Mouse (Mus musculus) thymus, postnatal 0 days (tissue): ENCODE results near the gene Bco2. TPM values are rescaled to one million over a fixed set of nuclear protein-coding genes. Genes with fewer than 3 reads are reported as not detected.

Source experiments
- DNase-seq: peaks from one replicate; pipeline ENCODE4 v3.0.0-alpha.2; 2015; ENCODE audit warnings: low spot score
- polyA plus RNA-seq: library from polyadenylated mRNA; unstranded; fragments of >200 nt; fragmentation: Nextera tagmentation; extraction: Ambion mirVana; gene quantifications from 2 replicates; pipeline ENCODE4 v1.2.1, GENCODE M21; 2015

Gene Bco2
- polyA plus RNA-seq, 1 experiment from 2014 or later: 0.39 TPM

- peak; percentile 56 for DNase-seq
Observed at GRCm38 (mm10) chr9:50518781-50519180, 36.2 kb downstream of the Bco2 start.

DNA sequence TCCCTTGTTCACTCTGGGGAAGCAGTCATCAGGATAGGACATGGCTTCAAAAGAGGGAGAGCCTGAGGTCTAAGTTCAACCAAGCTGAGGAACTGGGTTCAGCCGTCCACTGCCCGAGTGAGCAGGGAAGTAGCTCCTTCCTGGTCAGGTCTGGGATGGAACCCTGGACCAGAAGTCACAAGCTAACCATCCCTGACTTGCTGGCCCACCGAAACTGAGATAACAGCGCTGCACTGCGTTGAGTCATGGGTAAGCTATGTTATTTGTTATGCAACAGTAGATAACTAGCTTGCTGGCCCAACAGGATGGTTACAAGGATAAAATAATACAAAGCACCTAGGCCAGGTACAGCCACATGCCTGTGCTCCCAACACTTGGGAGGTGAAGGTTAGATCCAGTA, 39.5 kb downstream of the Bco2 start:
- no peak for DNase-seq

DNA sequence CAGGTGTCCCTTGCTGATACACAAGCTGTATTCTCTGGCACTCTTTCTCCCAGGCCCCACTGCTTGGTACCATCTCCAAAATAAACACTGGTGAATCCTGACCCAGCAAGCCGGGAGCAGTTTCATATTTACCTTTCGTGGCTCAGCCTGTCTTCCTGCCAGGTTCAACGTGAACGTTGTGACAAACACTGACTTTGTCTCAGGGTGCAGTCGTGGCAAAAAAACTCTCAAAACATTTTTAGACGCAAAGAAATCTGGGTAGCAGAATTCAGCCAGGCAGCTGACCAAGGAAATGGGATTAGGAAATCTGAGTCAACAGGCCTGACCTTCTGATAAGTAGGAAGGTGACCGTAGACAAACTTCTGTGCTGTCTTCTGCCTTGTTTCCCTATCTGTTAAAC, 47.4 kb downstream of the Bco2 start:
- DNase-seq: no peak

- DNase-seq: no peak
Observed at GRCm38 (mm10) chr9:50505405-50505804, 49.6 kb downstream of the Bco2 start.

DNA sequence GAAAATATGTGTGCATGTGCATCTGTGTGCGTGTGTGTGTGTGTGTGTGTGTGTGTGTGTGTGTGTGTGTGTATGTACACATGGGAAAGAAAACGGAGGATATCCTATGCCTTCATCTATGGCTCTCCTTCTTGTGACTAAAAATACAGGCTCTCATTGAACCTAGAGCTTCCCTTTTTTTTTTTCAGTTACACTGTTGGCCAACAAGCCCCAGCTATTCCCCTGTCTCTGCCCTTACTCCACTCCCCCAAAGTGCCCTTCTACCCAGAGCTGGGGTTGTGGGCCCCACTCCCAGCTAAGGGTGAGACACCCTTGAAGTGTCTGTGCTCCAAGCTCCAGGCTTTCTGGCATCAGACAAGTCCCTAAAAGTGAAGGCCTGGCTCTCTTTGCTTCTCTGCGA, 52.0 kb downstream of the Bco2 start:
- no peak for DNase-seq

DNA sequence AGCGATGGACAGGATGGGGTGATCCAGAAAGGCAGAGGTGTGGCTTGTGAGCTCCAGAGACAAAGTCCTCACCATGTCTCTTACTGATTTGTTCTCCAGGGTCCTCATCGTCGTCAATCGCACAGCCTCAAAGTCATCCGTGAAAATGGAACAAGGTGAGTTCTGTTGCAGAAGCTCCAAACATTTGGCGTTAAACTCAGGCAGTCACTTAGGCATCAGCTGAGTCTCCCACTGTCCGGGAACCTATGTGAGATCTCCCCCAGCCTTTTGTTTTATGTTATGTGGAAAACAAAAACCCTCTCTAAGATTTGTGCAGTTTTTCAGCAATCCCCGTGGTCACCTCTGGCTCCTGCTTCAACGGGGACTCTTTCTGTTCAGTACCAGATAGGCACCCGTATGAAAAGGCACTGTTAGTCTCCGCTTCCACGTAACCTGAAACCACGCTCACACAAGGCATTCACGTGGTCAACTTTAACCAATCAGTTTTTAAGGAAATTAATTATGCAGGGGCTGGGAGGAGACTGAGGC, 53.9 kb downstream of the Bco2 start:
- peak; percentile 26 for DNase-seq

DNA sequence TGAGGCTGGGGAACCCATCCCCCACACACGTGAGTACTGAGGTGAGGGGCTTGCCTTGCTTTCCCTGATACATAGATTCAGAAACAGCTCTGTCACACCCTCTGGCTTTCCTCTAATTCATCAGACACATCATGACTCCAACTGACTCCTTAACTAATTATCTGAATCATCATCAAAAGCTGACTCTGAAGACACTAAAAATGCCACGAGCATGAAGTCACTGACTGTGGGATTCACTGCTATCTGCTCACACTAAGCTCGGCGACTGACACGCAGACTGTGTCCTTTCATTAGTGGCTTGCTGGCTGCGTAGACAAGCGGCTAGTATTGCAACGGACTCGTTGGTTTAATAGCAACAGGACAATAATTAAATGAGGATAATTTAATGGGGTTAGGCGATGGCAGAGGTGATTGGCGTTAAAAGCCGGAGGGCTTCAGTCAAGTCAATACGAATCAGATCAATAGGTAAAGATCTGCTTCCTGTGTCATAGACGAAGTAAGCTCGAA, 54.5 kb downstream of the Bco2 start:
- DNase-seq: no peak

DNA sequence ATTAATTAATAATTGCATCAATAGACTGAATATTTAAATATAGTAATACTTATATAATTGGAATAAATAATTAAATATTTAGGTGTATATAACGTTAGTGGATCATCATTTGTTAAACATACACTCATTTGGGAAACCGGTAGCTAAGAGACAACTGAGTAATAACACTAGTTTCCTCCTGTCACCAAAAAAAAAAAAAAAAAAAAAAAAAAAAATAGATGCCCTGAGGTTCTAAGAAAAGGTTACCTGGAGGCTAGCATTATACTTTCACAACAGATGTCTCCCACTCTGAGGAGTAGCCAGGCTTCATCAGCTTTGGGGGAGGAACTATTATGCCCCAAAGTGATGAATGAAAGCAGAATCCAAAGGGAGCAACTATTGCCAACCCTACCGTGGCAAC, 55.2 kb downstream of the Bco2 start:
- no peak for DNase-seq

GRCm38 (mm10) chr9:50498815-50499214, 56.2 kb downstream of the Bco2 start:
- no peak for DNase-seq

- no peak for DNase-seq
Observed at GRCm38 (mm10) chr9:50497536-50497935, 57.4 kb downstream of the Bco2 start.

DNA sequence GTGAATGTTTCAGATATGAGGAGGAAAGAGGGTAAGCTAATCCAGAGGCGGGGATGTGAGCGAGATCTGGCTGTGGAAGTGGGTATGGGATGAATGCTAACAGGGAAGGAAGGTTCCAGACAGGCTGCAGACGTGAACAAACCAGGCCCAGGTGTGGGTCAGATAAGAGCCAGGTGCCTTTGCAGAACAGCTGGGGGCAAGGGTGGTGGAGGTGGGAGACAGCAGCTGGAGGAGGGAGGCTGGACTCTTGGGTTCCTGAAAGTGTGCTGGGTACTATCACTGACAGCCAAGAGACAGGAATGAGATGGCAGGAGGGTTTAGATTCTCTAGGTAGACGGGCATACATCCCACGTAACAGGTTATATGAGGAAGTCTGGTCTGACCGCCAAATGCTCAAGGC, 57.9 kb downstream of the Bco2 start:
- DNase-seq: no peak

DNA sequence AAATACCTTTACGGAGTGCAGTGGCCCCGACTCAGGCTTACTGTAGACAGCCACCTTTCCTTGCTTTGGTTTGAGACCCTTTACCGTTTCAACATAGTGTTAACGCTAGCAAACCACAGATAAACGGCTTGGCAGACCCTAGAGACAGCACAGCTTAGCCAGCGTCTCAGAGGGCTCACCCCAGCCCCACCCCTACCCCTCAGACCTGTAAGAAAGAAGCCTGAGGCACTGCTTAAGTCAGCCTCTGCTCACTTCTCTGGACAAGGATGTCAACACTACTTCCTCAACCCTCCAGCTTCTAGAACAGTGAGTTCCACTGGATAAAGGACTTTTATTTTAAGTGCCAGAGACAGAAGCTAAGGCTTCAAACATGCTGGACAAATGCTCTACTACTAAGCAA, 58.4 kb downstream of the Bco2 start:
- DNase-seq: no peak

- DNase-seq: peak; percentile 40
Observed at GRCm38 (mm10) chr9:50496151-50496505, 58.9 kb downstream of the Bco2 start.

- no peak for DNase-seq
Observed at GRCm38 (mm10) chr9:50495405-50496150, 59.4 kb downstream of the Bco2 start.

GRCm38 (mm10) chr9:50494311-50494710, 60.7 kb downstream of the Bco2 start, which contains the start of gene Plet1:
TSS of gene Plet1 (plus strand) at chr9:50494525.
- no peak for DNase-seq

DNA sequence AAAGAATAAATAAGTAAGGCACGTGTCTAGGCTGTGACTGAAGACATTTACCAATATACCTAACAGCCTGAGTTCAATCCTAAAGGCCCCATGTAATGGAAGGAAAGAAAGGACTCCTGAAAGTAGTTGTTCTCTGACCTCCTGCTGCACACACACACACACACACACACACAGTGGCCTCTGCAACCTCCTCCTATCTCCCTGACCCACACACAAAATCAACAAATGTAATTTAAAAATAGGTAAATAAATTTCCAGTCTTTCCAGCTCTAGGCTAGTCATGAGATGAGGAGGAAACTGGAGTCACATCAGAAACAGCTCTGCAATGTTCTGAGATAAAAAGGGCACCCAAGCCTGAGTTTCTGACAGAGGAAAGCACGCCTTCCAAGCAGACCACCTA, 61.2 kb downstream of the Bco2 start:
- no peak for DNase-seq

- DNase-seq: peak; percentile 44
Observed at GRCm38 (mm10) chr9:50491531-50492045, 63.4 kb downstream of the Bco2 start.

GRCm38 (mm10) chr9:50490836-50491235, 64.1 kb downstream of the Bco2 start:
- no peak for DNase-seq

DNA sequence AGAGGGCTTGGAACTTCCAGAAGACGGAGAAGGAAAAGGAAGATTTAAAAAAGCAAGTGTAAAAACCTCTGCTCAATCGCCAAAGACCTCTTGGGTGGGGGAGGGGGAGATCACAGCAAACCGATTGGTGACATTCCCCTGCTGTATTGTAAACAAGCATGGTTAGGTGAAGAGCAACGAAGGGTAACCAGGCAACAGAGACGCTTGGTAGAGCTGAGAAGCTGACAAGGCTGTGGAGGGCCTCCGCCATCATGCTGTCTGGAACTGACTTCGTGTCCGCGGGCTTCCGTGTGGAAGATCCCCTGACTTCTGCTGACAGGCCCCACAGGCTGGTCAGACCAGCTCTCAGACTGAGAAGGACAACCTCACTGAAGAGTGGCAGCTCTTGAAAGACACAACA, 69.5 kb downstream of the Bco2 start:
- DNase-seq: no peak
